Mouse (Mus musculus) liver, postnatal 0 days (tissue): ENCODE measurements at regions not wholly inside any gene's neighbourhood (a gene's known extent, or its start where the extent isn't known, plus 50 kb on each side); places are given as distances from the start of the nearest gene placed in this dataset.

ENCODE experiments used
- ATAC-seq: fragments of 200-750 bp; cut with Nextera tagmentation; 2 replicates; pipeline ENCODE4 v1.8.0; 2017; ENCODE audit warnings: mild to moderate bottlenecking, moderate library complexity
- DNase-seq: peaks from one replicate; pipeline ENCODE4 v3.0.0-alpha.2; 2016
- H3K27ac ChIP-seq: fragments of 300-500 bp; sonication (generic); 2 replicates; pipeline ENCODE4 v1.5.1; 2014; ENCODE audit warnings: antibody characterized with exemption, moderate library complexity, mild to moderate bottlenecking, low read depth
- H3K27me3 ChIP-seq: fragments of 300-500 bp; sonication (generic); 2 replicates; pipeline ENCODE4 v1.6.1; 2014; ENCODE audit warnings: low read length, control low read depth, mixed read lengths; ENCODE audit not compliant: insufficient read depth
- H3K36me3 ChIP-seq: fragments of 300-500 bp; sonication (generic); replicated peaks from 2 replicates; pipeline ENCODE4 v1.6.1; 2014; ENCODE audit warnings: mild to moderate bottlenecking, control low read depth, low read length, moderate library complexity, mixed read lengths; ENCODE audit not compliant: insufficient read depth
- H3K4me1 ChIP-seq: fragments of 300-500 bp; sonication (generic); 2 replicates; pipeline ENCODE4 v1.6.1; 2014; ENCODE audit warnings: antibody characterized with exemption, mild to moderate bottlenecking, control low read depth; ENCODE audit not compliant: insufficient read depth
- H3K4me2 ChIP-seq: fragments of 300-500 bp; sonication (generic); 2 replicates; pipeline ENCODE4 v1.6.1; 2014; ENCODE audit warnings: low read depth, mild to moderate bottlenecking, low read length, moderate library complexity, mixed read lengths
- H3K4me3 ChIP-seq: fragments of 300-500 bp; sonication (generic); 2 replicates; pipeline ENCODE4 v1.5.1; 2014; ENCODE audit warnings: low read depth, low read length
- H3K9ac ChIP-seq: fragments of 300-500 bp; sonication (generic); replicated peaks from 2 replicates; pipeline ENCODE4 v1.6.1; 2014; ENCODE audit warnings: mild to moderate bottlenecking, moderate library complexity
- H3K9me3 ChIP-seq: fragments of 300-500 bp; sonication (generic); 2 replicates; pipeline ENCODE4 v1.6.1; 2016; ENCODE audit warnings: mild to moderate bottlenecking, control low read depth, low read length, mixed read lengths
- CTCF ChIP-seq: sonication (generic); IDR thresholded peaks from 2 replicates; pipeline ENCODE4 v1.5.1; 2016; ENCODE audit warnings: antibody characterized with exemption, low read depth
- EP300 ChIP-seq: IDR thresholded peaks from 2 replicates; pipeline ENCODE4 v1.6.1; 2016; ENCODE audit warnings: antibody characterized with exemption, low read depth, mild to moderate bottlenecking
- WGBS: fragments of 180-500 bp; shearing (Covaris S2); extraction: QIAGEN DNeasy Blood & Tissue Kit; methylation state at CpG from one replicate; pipeline ENCODE4 v1.1.7; 2014; ENCODE audit not compliant: insufficient replicate concordance; 5-methylcytosine and 5-hydroxymethylcytosine counted together

DNA sequence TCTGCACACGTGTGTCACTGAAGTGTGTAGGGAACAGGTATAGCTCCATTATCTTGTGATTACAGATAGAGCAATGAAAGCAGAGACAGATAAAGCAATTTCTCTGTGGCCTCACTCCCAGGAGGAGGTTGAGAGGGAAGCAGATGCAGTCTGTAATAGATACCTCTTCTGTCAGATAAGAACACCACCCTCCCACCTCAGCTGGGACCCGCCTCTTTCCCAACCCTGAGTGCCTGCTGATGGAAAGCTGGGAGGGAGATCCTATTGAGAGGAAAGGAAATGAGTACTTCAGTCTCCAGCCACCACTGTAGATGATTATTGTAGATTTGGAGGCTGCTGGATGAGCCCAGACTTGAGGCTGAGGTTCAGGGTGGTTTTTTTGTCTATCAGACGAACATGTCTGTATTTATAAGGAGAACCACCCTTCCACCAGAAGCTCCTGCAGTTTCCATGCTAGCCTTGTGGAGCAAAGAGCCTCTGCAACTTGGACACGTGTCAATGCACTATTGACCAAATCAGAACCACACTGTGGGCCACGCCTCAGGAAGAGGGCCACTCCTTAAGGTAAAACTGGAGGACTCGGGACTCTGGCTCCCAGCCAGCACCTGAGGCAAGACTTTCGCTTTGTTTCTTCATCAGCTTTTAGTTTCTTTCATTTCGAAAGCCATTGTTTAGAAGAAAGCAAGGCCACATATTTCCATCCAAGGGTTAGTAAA is 55.3 kb upstream of the Plekha5 start:
- Histone ChIP-seq H3K9ac (no peak overlapping the region), H3K9me3 (no peaks in the 10 kb centered on the region), H3K4me1 (no peaks in the 10 kb centered on the region), H3K4me3 (no peak overlapping the region), H3K27me3 (no peaks in the 10 kb centered on the region), H3K27ac (no peak overlapping the region), H3K4me2 (no peak overlapping the region), H3K36me3 (no peaks in the 10 kb centered on the region)
- ATAC-seq (no peak), DNase-seq (no peak)
- WGBS: 68% methylated on average over 8 of the region's 8 CpGs
- no peak for TF ChIP-seq EP300
- no peak for TF ChIP-seq CTCF

DNA sequence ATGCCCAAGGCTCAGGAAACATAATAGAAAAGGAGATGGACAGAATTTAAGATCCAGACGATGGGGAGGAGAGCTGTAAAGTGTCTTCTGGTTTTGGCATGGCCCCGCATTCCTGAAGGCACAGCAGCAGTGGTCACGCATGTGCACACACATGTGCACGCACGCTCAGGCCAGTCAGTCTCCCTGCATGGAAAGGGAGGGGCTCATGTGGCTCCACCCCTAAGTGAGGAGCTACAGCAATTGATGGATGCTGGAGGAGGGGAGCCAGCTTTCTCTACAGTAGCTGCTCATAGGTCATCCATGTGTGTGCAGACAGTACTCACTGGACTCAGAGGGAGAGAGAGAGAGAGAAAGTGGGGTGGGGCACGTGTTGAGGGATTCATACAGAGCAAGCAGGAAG is 56.6 kb upstream of the Plekha5 start:
- no peak for ATAC-seq
- TF ChIP-seq EP300 (no peak), CTCF (no peak)
- Histone ChIP-seq H3K4me1 (no peaks in the 10 kb centered on the region), H3K9me3 (no peaks in the 10 kb centered on the region), H3K9ac (no peak overlapping the region), H3K27me3 (no peaks in the 10 kb centered on the region), H3K4me2 (no peak overlapping the region), H3K4me3 (no peak overlapping the region), H3K27ac (no peak overlapping the region), H3K36me3 (no peaks in the 10 kb centered on the region)
- no peak for DNase-seq
- 82% methylated on average over 6 of the region's 6 CpGs for WGBS

DNA sequence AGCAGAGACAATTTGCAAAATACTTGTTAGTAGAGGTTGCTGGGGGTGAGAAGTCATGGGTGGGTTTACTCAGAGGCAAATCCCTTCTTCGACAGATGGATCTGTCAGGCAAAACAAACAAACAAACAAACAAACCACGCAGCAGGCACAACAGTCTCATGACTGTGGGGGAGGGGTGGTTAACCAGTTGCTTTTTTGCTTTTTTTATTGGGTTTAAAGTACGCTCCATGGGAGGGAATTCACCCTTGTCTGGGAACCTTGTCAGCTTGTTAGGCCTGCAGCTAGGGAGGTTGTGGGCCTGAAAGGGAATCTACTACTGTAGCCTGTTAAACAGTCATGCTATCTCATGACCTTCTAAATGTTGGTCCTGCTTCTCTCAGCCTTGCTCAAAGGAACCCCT is 57.1 kb upstream of the Plekha5 start:
- no peak for ATAC-seq
- Histone ChIP-seq H3K4me1 (no peaks in the 10 kb centered on the region), H3K36me3 (no peaks in the 10 kb centered on the region), H3K4me3 (no peak overlapping the region), H3K4me2 (no peak overlapping the region), H3K9ac (no peak overlapping the region), H3K27ac (no peak overlapping the region), H3K9me3 (no peaks in the 10 kb centered on the region), H3K27me3 (no peaks in the 10 kb centered on the region)
- WGBS: 47% methylated on average over 3 of the region's 3 CpGs
- DNase-seq: no peak
- no peak for TF ChIP-seq CTCF
- TF ChIP-seq EP300: no peak

DNA sequence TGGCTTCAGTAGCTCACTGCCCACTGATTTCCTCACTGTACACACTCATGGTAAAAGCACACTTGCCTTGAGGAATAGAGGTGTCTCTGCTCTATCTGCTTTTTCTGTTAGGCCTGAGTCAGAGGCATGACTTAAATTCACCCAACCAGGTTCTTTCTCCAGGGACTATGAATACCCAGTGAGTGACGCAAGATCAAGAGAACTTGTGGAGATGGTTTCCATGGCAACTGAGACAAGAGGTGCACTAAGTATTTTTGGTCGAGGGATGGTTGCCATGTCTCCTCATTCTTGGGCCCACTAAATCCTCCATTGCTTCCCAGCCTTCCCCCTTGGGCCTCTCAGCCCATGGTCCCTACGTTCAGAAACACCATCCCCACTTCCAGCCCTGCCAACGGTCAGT is 62.9 kb upstream of the Plekha5 start:
- ATAC-seq: no peak

DNA sequence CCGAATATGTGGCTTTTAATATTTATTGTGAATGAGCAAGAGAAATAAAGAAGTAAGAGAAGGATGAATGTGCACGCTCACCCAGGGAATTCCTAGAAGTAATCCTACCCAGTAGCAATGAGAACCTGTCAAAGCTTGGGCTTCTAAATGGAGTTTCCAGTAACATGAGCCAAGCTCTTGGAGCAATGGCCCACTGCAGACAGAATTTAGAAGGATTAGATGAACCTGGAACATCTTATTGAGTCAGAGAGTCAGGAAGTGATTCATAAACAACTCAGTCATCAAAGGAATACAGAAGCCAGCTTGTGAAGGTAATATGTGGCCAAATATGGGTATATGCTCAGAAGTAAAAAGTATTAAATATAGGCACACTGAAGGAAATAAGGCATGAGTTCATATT is 66.0 kb upstream of the Plekha5 start:
- ATAC-seq: no peak
- Histone ChIP-seq H3K27ac (no peak overlapping the region), H3K27me3 (no peaks in the 10 kb centered on the region), H3K9me3 (no peaks in the 10 kb centered on the region), H3K4me2 (no peak overlapping the region), H3K36me3 (no peaks in the 10 kb centered on the region), H3K9ac (no peak overlapping the region), H3K4me1 (no peaks in the 10 kb centered on the region), H3K4me3 (no peak overlapping the region)
- DNase-seq: no peak
- 69% methylated on average over 2 of the region's 2 CpGs for WGBS
- TF ChIP-seq EP300: no peak
- TF ChIP-seq CTCF: no peak

More for the DNA sequence above, 62.9 kb upstream of the Plekha5 start:
- Histone ChIP-seq H3K27ac (no peak overlapping the region), H3K4me3 (no peak overlapping the region), H3K27me3 (no peaks in the 10 kb centered on the region), H3K9me3 (no peaks in the 10 kb centered on the region), H3K4me2 (no peak overlapping the region), H3K9ac (no peak overlapping the region), H3K4me1 (no peaks in the 10 kb centered on the region), H3K36me3 (no peaks in the 10 kb centered on the region)
- WGBS: 69% methylated on average over 4 of the region's 4 CpGs
- no peak for DNase-seq
- no peak for TF ChIP-seq EP300
- TF ChIP-seq CTCF: no peak

DNA sequence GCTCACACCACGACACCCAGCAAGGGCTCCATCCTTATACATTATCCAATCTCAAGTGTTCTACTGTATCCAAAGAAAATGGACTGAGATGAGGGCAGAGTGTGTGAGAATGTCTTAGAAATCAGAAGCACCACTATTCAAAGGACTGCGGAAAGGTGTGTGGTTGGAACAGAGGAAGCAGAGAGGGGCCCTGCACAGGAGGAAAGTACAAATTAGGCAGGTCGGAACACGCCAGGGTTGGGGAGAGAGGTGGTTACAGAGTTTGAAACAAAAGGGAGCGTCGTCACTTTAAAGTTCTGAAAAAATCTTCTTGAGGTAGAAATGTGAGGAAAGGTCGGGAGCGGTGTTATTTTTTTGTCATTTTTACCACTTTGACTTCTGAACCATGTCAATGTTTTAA is 66.6 kb upstream of the Plekha5 start:
- Histone ChIP-seq H3K9ac (no peak overlapping the region), H3K27ac (no peak overlapping the region), H3K4me1 (no peaks in the 10 kb centered on the region), H3K9me3 (no peaks in the 10 kb centered on the region), H3K36me3 (no peaks in the 10 kb centered on the region), H3K27me3 (no peaks in the 10 kb centered on the region), H3K4me2 (no peak overlapping the region), H3K4me3 (no peak overlapping the region)
- ATAC-seq (no peak), DNase-seq (no peak)
- no peak for TF ChIP-seq CTCF
- TF ChIP-seq EP300: no peak
- 62% methylated on average over 8 of the region's 8 CpGs for WGBS
